Mouse (Mus musculus): ENCODE measurements around the gene Ctrb1. TPM values are rescaled to one million over a fixed set of nuclear protein-coding genes. Genes with fewer than 3 reads are reported as not detected.

The Ctrb1 gene
- polyA plus RNA-seq, 1 experiment = 0.22 TPM

GRCm38 (mm10) chr8:111680423-111681028 lies 10.3 kb downstream of the Ctrb1 start:
- peak; percentile 23 for DNase-seq (ENCODE audit: low read depth)
- no peak for TF ChIP-seq POLR2A (IDR thresholded peaks at IDR 0.05; ENCODE audit: borderline replicate concordance, extremely low read depth, insufficient read depth, insufficient read length, poor library complexity, severe bottlenecking)
- peak; percentile 37; the same call in 1 of the 2 replicates for TF ChIP-seq CTCF (IDR thresholded peaks at IDR 0.05; ENCODE audit: borderline replicate concordance, extremely low read depth, insufficient read depth, insufficient read length)

- no peak for DNase-seq (ENCODE audit: low read depth)
- no peak for TF ChIP-seq CTCF (IDR thresholded peaks at IDR 0.05; ENCODE audit: borderline replicate concordance, extremely low read depth, insufficient read depth, insufficient read length)
- TF ChIP-seq POLR2A (IDR thresholded peaks at IDR 0.05; ENCODE audit: borderline replicate concordance, extremely low read depth, insufficient read depth, insufficient read length, poor library complexity, severe bottlenecking) = no peak
These were observed 12.0 kb downstream of the Ctrb1 start for GRCm38 (mm10) chr8:111678848-111679247.

DNA sequence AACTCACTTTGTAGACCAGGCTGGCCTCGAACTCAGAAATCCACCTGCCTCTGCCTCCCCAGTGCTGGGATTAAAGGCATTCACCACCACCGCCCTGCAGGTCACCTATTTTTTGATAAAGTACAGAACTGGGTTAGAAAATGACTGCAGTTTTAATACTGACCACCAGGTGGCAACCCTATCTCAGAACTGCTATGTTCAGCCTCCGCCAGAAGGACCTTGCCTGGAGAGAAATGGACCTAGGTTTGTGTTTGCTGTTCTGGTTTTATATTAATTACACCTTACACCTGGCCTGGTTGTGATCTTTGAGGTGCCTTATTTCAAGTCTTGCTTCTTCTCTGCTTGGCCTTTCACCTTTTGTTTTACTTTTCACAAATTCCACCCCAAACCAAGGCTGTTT lies 12.7 kb downstream of the Ctrb1 start:
- TF ChIP-seq CTCF (IDR thresholded peaks at IDR 0.05; ENCODE audit: borderline replicate concordance, extremely low read depth, insufficient read depth, insufficient read length) (peak; percentile 72; the same call in 1 of the 2 replicates), POLR2A (IDR thresholded peaks at IDR 0.05; ENCODE audit: borderline replicate concordance, extremely low read depth, insufficient read depth, insufficient read length, poor library complexity, severe bottlenecking) (no peak)
- peak; percentile 79 for DNase-seq (ENCODE audit: low read depth)

GRCm38 (mm10) chr8:111676237-111676636 lies 14.6 kb downstream of the Ctrb1 start:
- DNase-seq (ENCODE audit: low read depth) = no peak
- TF ChIP-seq POLR2A (IDR thresholded peaks at IDR 0.05; ENCODE audit: borderline replicate concordance, extremely low read depth, insufficient read depth, insufficient read length, poor library complexity, severe bottlenecking) (no peak), CTCF (IDR thresholded peaks at IDR 0.05; ENCODE audit: borderline replicate concordance, extremely low read depth, insufficient read depth, insufficient read length) (peak; percentile 48; the same call in 1 of the 2 replicates)

- DNase-seq (ENCODE audit: low read depth) = no peak
- TF ChIP-seq CTCF (IDR thresholded peaks at IDR 0.05; ENCODE audit: borderline replicate concordance, extremely low read depth, insufficient read depth, insufficient read length) (no peak), POLR2A (IDR thresholded peaks at IDR 0.05; ENCODE audit: borderline replicate concordance, extremely low read depth, insufficient read depth, insufficient read length, poor library complexity, severe bottlenecking) (no peak)
These were observed 24.1 kb downstream of the Ctrb1 start for GRCm38 (mm10) chr8:111666751-111667150.

DNA sequence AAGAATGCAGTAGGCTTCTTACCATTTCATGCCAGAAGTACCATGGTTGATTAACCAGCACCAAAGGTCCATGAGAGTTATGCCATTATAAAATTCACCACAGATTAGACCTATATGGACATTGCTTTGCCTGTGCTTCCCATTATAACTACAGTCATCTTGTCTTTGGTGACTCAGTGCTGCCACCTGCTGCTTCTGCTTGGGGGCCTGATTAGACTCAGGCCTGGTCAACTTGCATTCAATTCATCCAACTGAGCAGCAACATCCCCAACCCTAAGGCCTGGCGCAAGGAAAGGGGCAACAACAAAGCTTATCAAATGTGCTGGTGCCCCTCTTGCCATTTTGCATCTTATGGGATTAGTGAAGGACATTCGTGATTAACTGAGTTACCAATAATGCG lies 28.3 kb downstream of the Ctrb1 start:
- DNase-seq (ENCODE audit: low read depth) = peak; percentile 81
- TF ChIP-seq CTCF (IDR thresholded peaks at IDR 0.05; ENCODE audit: borderline replicate concordance, extremely low read depth, insufficient read depth, insufficient read length) (peak; percentile 71; the same call in 1 of the 2 replicates), POLR2A (IDR thresholded peaks at IDR 0.05; ENCODE audit: borderline replicate concordance, extremely low read depth, insufficient read depth, insufficient read length, poor library complexity, severe bottlenecking) (no peak)

- no peak for DNase-seq (ENCODE audit: low read depth)
- TF ChIP-seq CTCF (IDR thresholded peaks at IDR 0.05; ENCODE audit: borderline replicate concordance, extremely low read depth, insufficient read depth, insufficient read length) = no peak
- TF ChIP-seq POLR2A (IDR thresholded peaks at IDR 0.05; ENCODE audit: borderline replicate concordance, extremely low read depth, insufficient read depth, insufficient read length, poor library complexity, severe bottlenecking) = no peak
These were observed 31.9 kb downstream of the Ctrb1 start for GRCm38 (mm10) chr8:111658819-111659423.

- TF ChIP-seq CTCF (IDR thresholded peaks at IDR 0.05; ENCODE audit: borderline replicate concordance, extremely low read depth, insufficient read depth, insufficient read length) (no peak), POLR2A (IDR thresholded peaks at IDR 0.05; ENCODE audit: borderline replicate concordance, extremely low read depth, insufficient read depth, insufficient read length, poor library complexity, severe bottlenecking) (no peak)
- DNase-seq (ENCODE audit: low read depth) = no peak
These were observed 33.4 kb downstream of the Ctrb1 start for GRCm38 (mm10) chr8:111657312-111657854.

- TF ChIP-seq POLR2A (IDR thresholded peaks at IDR 0.05; ENCODE audit: borderline replicate concordance, extremely low read depth, insufficient read depth, insufficient read length, poor library complexity, severe bottlenecking) (no peak), CTCF (IDR thresholded peaks at IDR 0.05; ENCODE audit: borderline replicate concordance, extremely low read depth, insufficient read depth, insufficient read length) (no peak)
- DNase-seq (ENCODE audit: low read depth) = no peak
These were observed 37.3 kb downstream of the Ctrb1 start for GRCm38 (mm10) chr8:111653524-111653923.

DNA sequence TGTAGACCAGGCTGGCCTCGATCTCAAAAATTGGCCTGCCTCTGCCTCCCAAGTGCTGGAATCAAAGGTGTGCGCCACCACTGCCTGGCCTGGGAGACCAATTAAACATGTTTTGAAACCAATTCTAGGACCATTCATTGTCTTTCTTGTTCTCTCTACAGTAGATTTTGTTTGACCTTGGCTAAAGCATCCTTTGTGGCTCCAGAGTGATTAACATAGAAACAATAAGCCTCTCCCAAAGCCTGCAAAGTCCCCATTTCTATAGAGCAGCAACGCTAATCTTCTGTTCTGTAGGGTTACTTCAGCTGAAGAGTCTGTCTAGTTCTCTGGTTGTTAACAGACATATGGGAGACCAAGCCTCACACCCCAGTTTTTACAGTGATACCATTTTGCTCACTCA lies 40.2 kb downstream of the Ctrb1 start:
- TF ChIP-seq CTCF (IDR thresholded peaks at IDR 0.05; ENCODE audit: borderline replicate concordance, extremely low read depth, insufficient read depth, insufficient read length) (no peak), POLR2A (IDR thresholded peaks at IDR 0.05; ENCODE audit: borderline replicate concordance, extremely low read depth, insufficient read depth, insufficient read length, poor library complexity, severe bottlenecking) (no peak)
- no peak for DNase-seq (ENCODE audit: low read depth)

GRCm38 (mm10) chr8:111648834-111649233 lies 42.0 kb downstream of the Ctrb1 start:
- DNase-seq (ENCODE audit: low read depth) = no peak
- no peak for TF ChIP-seq POLR2A (IDR thresholded peaks at IDR 0.05; ENCODE audit: borderline replicate concordance, extremely low read depth, insufficient read depth, insufficient read length, poor library complexity, severe bottlenecking)
- no peak for TF ChIP-seq CTCF (IDR thresholded peaks at IDR 0.05; ENCODE audit: borderline replicate concordance, extremely low read depth, insufficient read depth, insufficient read length)

Data from brain, embryonic 14.5 days (tissue).